Mouse (Mus musculus) kidney, postnatal 0 days (tissue): ENCODE results near the gene Lrrfip1. TPM values are rescaled to one million over a fixed set of nuclear protein-coding genes. Genes with fewer than 3 reads are reported as not detected.
A peak's percentile ranks its signal among the peaks of the same experiment; 100 is the strongest.

Experiments used
- ATAC-seq: fragments of 200-750 bp; cut with Nextera tagmentation; replicated peaks from 2 replicates; pipeline ENCODE4 v1.8.0; 2017; ENCODE audit warnings: low read depth, moderate number of reproducible peaks, moderate TSS enrichment, moderate library complexity; ENCODE audit not compliant: low FRiP score
- DNase-seq: peaks from one replicate; pipeline ENCODE4 v3.0.0-alpha.2; 2016; ENCODE audit warnings: low spot score
- H3K27ac ChIP-seq: fragments of 300-500 bp; sonication (generic); 2 replicates; pipeline ENCODE4 v1.5.1; 2014; ENCODE audit warnings: mild to moderate bottlenecking
- H3K27me3 ChIP-seq: fragments of 300-500 bp; sonication (generic); 2 replicates; pipeline ENCODE4 v1.6.1; 2014; ENCODE audit warnings: low read length, mixed read lengths; ENCODE audit not compliant: insufficient read depth
- H3K36me3 ChIP-seq: fragments of 300-500 bp; sonication (generic); 2 replicates; pipeline ENCODE4 v1.6.1; 2014; ENCODE audit warnings: low read length, mixed read lengths; ENCODE audit not compliant: insufficient read depth
- H3K4me1 ChIP-seq: fragments of 300-500 bp; sonication (generic); replicated peaks from 2 replicates; pipeline ENCODE4 v1.6.1; 2014; ENCODE audit warnings: antibody characterized with exemption, low read length, mixed read lengths; ENCODE audit not compliant: insufficient read depth
- H3K4me2 ChIP-seq: fragments of 300-500 bp; sonication (generic); 2 replicates; pipeline ENCODE4 v1.6.1; 2014; ENCODE audit warnings: mild to moderate bottlenecking, low read length, moderate library complexity, mixed read lengths
- H3K4me3 ChIP-seq: fragments of 300-500 bp; sonication (generic); replicated peaks from 2 replicates; pipeline ENCODE4 v1.5.1; 2014; ENCODE audit warnings: low read depth, low read length
- H3K9ac ChIP-seq: fragments of 300-500 bp; sonication (generic); 2 replicates; pipeline ENCODE4 v1.6.1; 2014; ENCODE audit warnings: low read depth, low read length
- H3K9me3 ChIP-seq: fragments of 300-500 bp; sonication (generic); replicated peaks from 2 replicates; pipeline ENCODE4 v1.6.1; 2016; ENCODE audit warnings: low read length, inconsistent platforms, mixed read lengths
- CTCF ChIP-seq: IDR thresholded peaks from 2 replicates; pipeline ENCODE4 v1.5.1; 2016; ENCODE audit warnings: antibody characterized with exemption, low read depth, mild to moderate bottlenecking, moderate library complexity
- WGBS: fragments of 180-500 bp; shearing (Covaris S2); extraction: QIAGEN DNeasy Blood & Tissue Kit; methylation state at CpG from one replicate; pipeline ENCODE4 v1.1.7; 2014; 5-methylcytosine and 5-hydroxymethylcytosine counted together
- polyA plus RNA-seq: library from polyadenylated mRNA; unstranded; fragments of >200 nt; fragmentation: Nextera tagmentation; extraction: Ambion mirVana; gene quantifications from 2 replicates; pipeline ENCODE4 v1.2.1, GENCODE M21; 2015

Lrrfip1 gene
- polyA plus RNA-seq, 1 experiment from 2014 or later, result 46.3 TPM

DNA sequence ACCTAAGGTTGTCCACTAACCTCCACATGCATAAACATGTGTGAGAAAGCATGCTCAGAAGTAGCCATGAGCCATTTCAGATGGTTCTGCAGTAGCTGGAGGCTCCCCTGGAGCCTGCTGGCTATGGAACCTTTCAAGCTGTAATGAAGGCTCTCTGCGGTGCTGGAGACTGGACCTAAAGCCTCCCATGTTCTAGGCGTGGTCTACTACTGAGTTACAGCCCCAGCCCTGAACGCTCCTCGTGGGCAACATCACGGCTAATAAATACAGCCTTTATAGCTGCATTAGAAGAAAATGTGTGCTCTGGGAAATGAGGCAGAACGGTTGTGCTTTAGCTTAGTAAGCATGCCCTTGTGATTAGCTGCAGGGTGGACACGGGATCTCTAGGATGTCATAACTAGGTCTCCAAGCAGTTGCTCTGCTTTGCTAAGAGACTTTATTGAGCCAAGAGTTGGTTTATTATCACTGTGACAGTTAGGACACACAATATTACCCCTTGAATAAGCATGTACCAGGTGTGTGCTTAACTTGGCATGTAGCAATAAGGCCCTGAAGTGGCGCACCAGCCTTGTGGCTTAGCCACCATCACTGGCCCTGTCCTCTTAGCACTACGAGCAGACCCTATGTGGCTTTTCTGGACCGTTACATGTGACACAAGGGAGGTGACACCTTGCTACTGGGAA is 81.3 kb downstream of the Lrrfip1 start:
- H3K27me3 ChIP-seq, result no peaks in the 10 kb centered on the region
- no peak overlapping the region for H3K4me2 ChIP-seq
- WGBS, result 52% methylated on average over 10 of the region's 10 CpGs
- no peaks in the 10 kb centered on the region for H3K36me3 ChIP-seq
- TF ChIP-seq CTCF, result no peak
- ATAC-seq (no peak; the same call in 1 of the 2 replicates), DNase-seq (peak; percentile 36)
- H3K9me3 ChIP-seq, result no peaks in the 10 kb centered on the region
- no peak overlapping the region for H3K4me3 ChIP-seq
- peaks cover 6% of the 10 kb centered on the region; the same call in 1 of the 2 replicates for H3K4me1 ChIP-seq
- H3K9ac ChIP-seq, result no peak overlapping the region
- H3K27ac ChIP-seq, result peak overlapping the region; percentile 57; the same call in 1 of the 2 replicates

DNA sequence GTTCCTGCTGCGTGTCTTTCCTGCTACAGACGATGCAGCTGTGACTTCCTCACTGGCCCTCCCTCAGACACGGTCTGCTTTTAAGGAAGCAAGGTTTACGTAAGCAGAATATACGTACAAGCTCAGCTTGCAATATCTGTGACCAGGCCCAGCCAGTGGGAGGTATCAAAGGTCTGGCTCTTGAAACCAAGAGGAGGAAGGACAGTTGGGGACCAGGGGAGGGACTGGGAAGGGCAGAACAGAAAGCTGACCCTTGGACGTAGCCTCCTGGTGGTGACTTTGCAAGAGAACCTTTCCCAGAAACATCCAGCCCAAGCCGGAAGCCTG is 81.8 kb downstream of the Lrrfip1 start:
- peak; percentile 48; the same call in 1 of the 2 replicates for TF ChIP-seq CTCF
- no peak for ATAC-seq
- 47% methylated on average over 7 of the region's 7 CpGs for WGBS

DNA sequence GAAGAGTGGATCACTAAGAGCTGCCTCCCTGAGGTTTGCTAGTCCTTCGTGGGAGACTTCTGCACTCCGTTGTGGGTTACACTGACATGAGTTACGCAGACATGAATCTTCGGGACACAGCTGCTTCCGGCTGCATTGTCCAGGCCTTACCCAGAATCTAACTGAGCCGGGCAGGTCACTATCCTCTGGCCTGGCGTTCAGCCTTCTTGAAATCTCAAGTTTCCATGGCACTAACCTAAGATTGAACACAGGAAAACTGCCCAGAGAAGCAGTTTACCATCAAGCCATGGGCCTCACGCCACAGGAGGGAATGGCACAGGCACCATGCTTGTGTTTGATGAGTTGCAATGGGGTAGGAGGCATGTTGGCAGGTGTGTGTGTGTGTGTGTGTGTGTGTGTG is 85.8 kb downstream of the Lrrfip1 start:
- DNase-seq, result peak; percentile 27
- Histone ChIP-seq H3K4me2 (no peak overlapping the region), H3K9ac (no peak overlapping the region), H3K27ac (peak overlapping the region; percentile 20; the same call in 1 of the 2 replicates), H3K4me1 (peaks cover 9% of the 10 kb centered on the region; the same call in 1 of the 2 replicates), H3K36me3 (no peaks in the 10 kb centered on the region), H3K9me3 (no peaks in the 10 kb centered on the region), H3K4me3 (no peak overlapping the region), H3K27me3 (no peaks in the 10 kb centered on the region)
- no peak for ATAC-seq
- no peak for TF ChIP-seq CTCF
- 42% methylated on average over 8 of the region's 8 CpGs for WGBS

More for the DNA sequence above, 81.8 kb downstream of the Lrrfip1 start:
- no peak overlapping the region for H3K4me2 ChIP-seq
- H3K27ac ChIP-seq, result peak overlapping the region; percentile 57; the same call in 1 of the 2 replicates
- H3K4me1 ChIP-seq, result peaks cover 6% of the 10 kb centered on the region; the same call in 1 of the 2 replicates
- H3K9me3 ChIP-seq, result no peaks in the 10 kb centered on the region
- H3K36me3 ChIP-seq, result no peaks in the 10 kb centered on the region
- no peaks in the 10 kb centered on the region for H3K27me3 ChIP-seq
- no peak overlapping the region for H3K4me3 ChIP-seq
- peak; percentile 53 for DNase-seq
- H3K9ac ChIP-seq, result no peak overlapping the region

DNA sequence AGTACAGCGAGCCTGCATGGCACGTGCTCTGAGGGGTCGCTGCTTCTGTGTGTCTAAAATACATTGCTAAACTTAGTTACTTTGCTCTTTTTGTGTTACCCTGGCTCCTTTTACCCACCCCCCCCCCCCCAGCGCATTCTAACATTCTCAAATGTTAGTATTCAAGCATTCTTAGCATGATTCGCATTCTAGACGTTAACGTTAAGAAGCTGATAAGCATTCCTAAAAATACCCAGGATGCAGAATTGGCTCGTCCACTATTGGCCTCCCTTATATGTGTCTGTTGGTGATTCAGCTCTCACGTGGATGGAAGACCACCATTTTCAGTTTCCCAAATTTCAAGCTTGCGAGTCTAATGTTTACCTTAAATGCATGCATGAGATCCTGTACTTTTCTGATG is 86.5 kb downstream of the Lrrfip1 start:
- Histone ChIP-seq H3K27me3 (no peaks in the 10 kb centered on the region), H3K9me3 (no peaks in the 10 kb centered on the region), H3K27ac (no peak overlapping the region), H3K9ac (no peak overlapping the region), H3K4me2 (no peak overlapping the region), H3K36me3 (no peaks in the 10 kb centered on the region), H3K4me1 (peaks cover 7% of the 10 kb centered on the region; the same call in 1 of the 2 replicates), H3K4me3 (no peak overlapping the region)
- ATAC-seq (no peak), DNase-seq (no peak)
- 71% methylated on average over 10 of the region's 10 CpGs for WGBS
- TF ChIP-seq CTCF, result no peak

DNA sequence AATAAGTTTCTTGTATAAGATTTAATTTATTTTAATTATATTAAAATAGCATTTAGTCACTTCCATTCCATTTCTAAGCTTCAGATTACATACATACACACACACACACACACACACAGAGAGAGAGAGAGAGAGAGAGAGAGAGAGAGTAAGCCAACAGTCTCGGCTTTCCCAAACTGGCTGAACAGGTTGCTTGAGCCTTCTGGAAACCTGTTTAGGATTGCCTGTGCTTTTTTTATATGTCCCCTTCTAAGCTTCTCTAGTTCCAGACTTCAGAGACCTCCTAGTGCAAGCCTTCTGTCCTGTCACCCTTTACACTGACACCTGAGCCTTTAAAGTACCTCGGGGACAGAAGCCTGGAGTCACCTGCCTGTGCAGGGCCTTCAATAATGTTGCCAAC is 87.1 kb downstream of the Lrrfip1 start:
- ATAC-seq, result no peak
- Histone ChIP-seq H3K36me3 (no peaks in the 10 kb centered on the region), H3K9me3 (no peaks in the 10 kb centered on the region), H3K4me2 (no peak overlapping the region), H3K4me1 (0 out of 2 replicates have a peak, but pooled peaks cover 7% of the 10 kb centered on the region), H3K27ac (no peak overlapping the region), H3K27me3 (no peaks in the 10 kb centered on the region), H3K4me3 (no peak overlapping the region), H3K9ac (no peak overlapping the region)
- 49% methylated on average over 2 of the region's 2 CpGs for WGBS
- no peak for DNase-seq
- no peak for TF ChIP-seq CTCF

- Histone ChIP-seq H3K27ac (no peak overlapping the region), H3K36me3 (no peaks in the 10 kb centered on the region), H3K4me1 (0 out of 2 replicates have a peak, but pooled peaks cover 7% of the 10 kb centered on the region), H3K4me3 (no peak overlapping the region), H3K9me3 (no peaks in the 10 kb centered on the region), H3K4me2 (no peak overlapping the region), H3K27me3 (no peaks in the 10 kb centered on the region), H3K9ac (no peak overlapping the region)
- ATAC-seq, result no peak
- 47% methylated on average over 3 of the region's 3 CpGs for WGBS
- DNase-seq, result no peak
- TF ChIP-seq CTCF, result no peak
Measured at GRCm38 (mm10) chr1:91086325-91086724, 87.8 kb downstream of the Lrrfip1 start.
